Mouse (Mus musculus): ENCODE results near the gene Atg3. TPM values are rescaled to one million over a fixed set of nuclear protein-coding genes. Genes with fewer than 3 reads are reported as not detected.
A peak's percentile ranks its signal among the peaks of the same experiment; 100 is the strongest.

Atg3 gene
- total and polyA plus RNA-seq, 2 experiments from 2014 or later: 11.7 to 53.0 TPM

DNA sequence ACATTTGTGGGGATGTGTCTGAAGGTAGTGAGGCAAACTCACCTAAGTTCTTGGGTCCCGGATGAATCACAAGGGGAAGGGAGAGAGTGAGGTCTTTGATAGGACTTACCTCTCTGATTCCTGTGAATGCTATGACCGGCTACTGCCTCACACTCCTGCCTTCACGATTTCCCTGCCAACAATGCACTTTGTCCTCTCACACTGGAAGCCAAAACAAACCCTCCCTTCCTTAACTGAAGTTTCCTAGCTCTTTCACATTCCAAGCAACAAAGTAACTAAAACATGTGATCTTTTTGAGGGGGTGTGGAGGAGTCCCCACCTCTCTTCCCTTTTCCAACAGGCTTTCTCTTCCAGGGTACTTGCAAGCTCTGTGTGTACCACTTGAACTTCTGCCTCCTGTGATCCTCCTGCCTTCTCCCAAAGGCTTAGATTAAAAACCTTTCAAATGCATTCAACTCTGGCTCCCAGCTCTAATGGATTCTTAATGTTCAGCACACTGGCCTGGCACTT, 3.8 kb upstream of the Atg3 start:
- no peak for TF ChIP-seq CTCF (IDR thresholded peaks at IDR 0.05; ENCODE audit: low read depth)
- H3K27me3 ChIP-seq (ENCODE audit: insufficient read depth, low read length): no peaks in the 10 kb centered on the region
- H3K36me3 ChIP-seq (ENCODE audit: insufficient read depth, low read length): peaks cover 8% of the 10 kb centered on the region
- no peak for DNase-seq (ENCODE audit: low spot score)
- no peak overlapping the region for H3K4me3 ChIP-seq (ENCODE audit: low read length)
- no peak overlapping the region for H3K27ac ChIP-seq
- no peaks in the 10 kb centered on the region for H3K9me3 ChIP-seq (ENCODE audit: low read length)
- 0 out of 2 replicates have a peak, but pooled peaks cover 7% of the 10 kb centered on the region for H3K4me1 ChIP-seq (ENCODE audit: insufficient read depth, low read length)
- 85% methylated on average over 3 of the region's 3 CpGs for WGBS
- no peak for ATAC-seq
- H3K4me2 ChIP-seq (ENCODE audit: low read depth, low read length): no peak overlapping the region
- no peak overlapping the region for H3K9ac ChIP-seq (replicated peaks; ENCODE audit: low read length)

DNA sequence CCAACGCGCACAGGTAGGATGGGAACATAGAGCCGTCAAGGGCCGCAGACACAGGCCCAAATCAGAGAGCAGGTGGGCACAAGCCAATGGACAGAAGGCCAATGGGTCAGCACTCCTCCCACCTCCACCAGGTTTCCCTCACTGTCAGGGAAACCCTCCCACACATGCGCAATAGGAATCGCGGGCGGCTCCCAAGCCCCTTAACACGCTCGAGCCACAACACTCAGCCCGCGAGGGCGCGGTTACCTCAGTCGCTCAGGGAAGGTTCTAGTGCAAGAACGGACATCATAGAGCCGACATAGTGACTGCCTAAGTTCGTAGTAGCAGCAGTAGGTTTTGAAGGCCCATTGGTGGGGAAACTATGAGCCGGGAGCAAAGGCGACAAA, 456 bp upstream of the Atg3 start:
- Histone ChIP-seq H3K4me2 (ENCODE audit: low read depth, low read length) (peak overlapping the region; percentile 68), H3K4me1 (ENCODE audit: insufficient read depth, low read length) (peaks cover 11% of the 10 kb centered on the region; the same call in 1 of the 2 replicates), H3K36me3 (ENCODE audit: insufficient read depth, low read length) (no peaks in the 10 kb centered on the region), H3K27me3 (ENCODE audit: insufficient read depth, low read length) (no peaks in the 10 kb centered on the region), H3K9me3 (ENCODE audit: low read length) (no peaks in the 10 kb centered on the region), H3K4me3 (ENCODE audit: low read length) (peak overlapping the region; percentile 66), H3K9ac (replicated peaks; ENCODE audit: low read length) (peak overlapping the region; percentile 68), H3K27ac (peak overlapping the region; percentile 89)
- under 1% methylated on average over 20 of the region's 20 CpGs for WGBS
- ATAC-seq (peak; percentile 79), DNase-seq (ENCODE audit: low spot score) (peak; percentile 87)
- TF ChIP-seq CTCF (IDR thresholded peaks at IDR 0.05; ENCODE audit: low read depth): peak; percentile 30

DNA sequence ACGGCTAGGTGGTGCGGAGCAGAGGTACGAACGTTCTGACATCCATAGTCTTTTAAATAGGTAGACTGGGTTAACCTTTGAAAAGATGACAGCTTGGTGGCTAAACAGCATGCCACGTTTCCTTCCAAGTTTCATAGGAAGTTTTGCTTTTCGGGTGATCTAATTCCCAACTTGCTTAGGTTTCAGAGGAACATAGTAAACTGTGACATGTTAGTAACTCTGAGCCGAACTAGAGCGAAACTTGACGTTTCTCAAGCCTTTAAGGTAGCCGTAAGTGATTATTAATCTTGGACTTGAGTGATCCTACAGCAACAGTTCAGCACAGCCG, 768 bp downstream of the Atg3 start:
- H3K27me3 ChIP-seq (ENCODE audit: insufficient read depth, low read length): no peaks in the 10 kb centered on the region
- no peaks in the 10 kb centered on the region for H3K9me3 ChIP-seq (ENCODE audit: low read length)
- H3K36me3 ChIP-seq (ENCODE audit: insufficient read depth, low read length): no peaks in the 10 kb centered on the region
- no peak for ATAC-seq
- H3K27ac ChIP-seq: peak overlapping the region; percentile 89
- H3K9ac ChIP-seq (replicated peaks; ENCODE audit: low read length): peak overlapping the region; percentile 68
- H3K4me1 ChIP-seq (ENCODE audit: insufficient read depth, low read length): peaks cover 11% of the 10 kb centered on the region; the same call in 1 of the 2 replicates
- peak overlapping the region; percentile 66 for H3K4me3 ChIP-seq (ENCODE audit: low read length)
- peak overlapping the region; percentile 68 for H3K4me2 ChIP-seq (ENCODE audit: low read depth, low read length)
- DNase-seq (ENCODE audit: low spot score): peak; percentile 8
- no peak for TF ChIP-seq CTCF (IDR thresholded peaks at IDR 0.05; ENCODE audit: low read depth)
- 6% methylated on average over 11 of the region's 11 CpGs for WGBS

DNA sequence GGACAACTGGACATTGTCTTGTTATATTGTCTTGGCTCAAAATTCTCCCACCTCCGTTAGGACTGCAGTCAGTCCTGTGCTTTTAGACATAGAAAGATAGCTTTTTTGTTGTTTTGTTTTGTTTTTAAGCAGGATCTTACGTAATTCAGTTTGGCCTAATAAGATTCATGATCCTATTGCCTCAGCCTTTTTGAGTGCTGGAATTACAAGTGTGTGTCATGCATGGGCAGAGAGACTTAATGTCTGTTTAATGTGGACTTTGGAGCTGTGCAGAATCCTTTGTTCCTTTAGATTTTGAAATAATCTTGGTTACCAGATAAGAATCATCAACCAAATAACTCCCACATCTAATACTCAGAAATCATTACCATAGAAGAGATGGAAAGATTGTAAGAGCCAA, 20.0 kb downstream of the Atg3 start:
- no peak overlapping the region for H3K9ac ChIP-seq (replicated peaks; ENCODE audit: low read length)
- no peak for TF ChIP-seq CTCF (IDR thresholded peaks at IDR 0.05; ENCODE audit: low read depth)
- H3K27ac ChIP-seq: no peak overlapping the region
- H3K9me3 ChIP-seq (ENCODE audit: low read length): no peaks in the 10 kb centered on the region
- no peak for DNase-seq (ENCODE audit: low spot score)
- 96% methylated on average over 2 of the region's 2 CpGs for WGBS
- peaks cover 5% of the 10 kb centered on the region; the same call in 1 of the 2 replicates for H3K36me3 ChIP-seq (ENCODE audit: insufficient read depth, low read length)
- ATAC-seq: no peak
- H3K4me1 ChIP-seq (ENCODE audit: insufficient read depth, low read length): no peaks in the 10 kb centered on the region
- H3K27me3 ChIP-seq (ENCODE audit: insufficient read depth, low read length): no peaks in the 10 kb centered on the region
- H3K4me3 ChIP-seq (ENCODE audit: low read length): no peak overlapping the region
- H3K4me2 ChIP-seq (ENCODE audit: low read depth, low read length): no peak overlapping the region

DNA sequence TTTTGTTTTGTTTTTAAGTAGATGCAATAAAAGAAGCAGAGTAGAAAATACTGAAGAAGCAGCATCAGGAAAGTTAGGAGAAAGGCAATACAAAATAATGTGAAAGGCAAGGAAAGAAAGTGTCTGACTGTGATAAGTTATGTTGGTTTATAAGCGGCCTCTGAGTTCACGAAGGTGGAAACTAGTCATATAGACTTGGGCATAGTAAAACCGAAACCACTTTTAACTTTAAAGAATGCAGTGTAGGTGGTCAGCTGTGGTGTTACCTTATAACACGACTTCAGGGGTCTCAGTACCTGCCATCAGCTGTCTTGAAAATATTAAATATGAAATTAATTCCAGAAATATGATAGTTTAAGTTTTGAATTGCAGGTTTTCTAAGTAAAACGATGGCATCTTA, 23.2 kb downstream of the Atg3 start:
- no peak for TF ChIP-seq CTCF (IDR thresholded peaks at IDR 0.05; ENCODE audit: low read depth)
- peaks cover 6% of the 10 kb centered on the region; the same call in 1 of the 2 replicates for H3K36me3 ChIP-seq (ENCODE audit: insufficient read depth, low read length)
- no peak overlapping the region for H3K4me3 ChIP-seq (ENCODE audit: low read length)
- H3K4me2 ChIP-seq (ENCODE audit: low read depth, low read length): no peak overlapping the region
- H3K27ac ChIP-seq: no peak overlapping the region
- WGBS: 96% methylated on average over 5 of the region's 5 CpGs
- no peaks in the 10 kb centered on the region for H3K27me3 ChIP-seq (ENCODE audit: insufficient read depth, low read length)
- H3K4me1 ChIP-seq (ENCODE audit: insufficient read depth, low read length): no peaks in the 10 kb centered on the region
- H3K9me3 ChIP-seq (ENCODE audit: low read length): no peaks in the 10 kb centered on the region
- ATAC-seq (no peak), DNase-seq (ENCODE audit: low spot score) (no peak)
- no peak overlapping the region for H3K9ac ChIP-seq (replicated peaks; ENCODE audit: low read length)

DNA sequence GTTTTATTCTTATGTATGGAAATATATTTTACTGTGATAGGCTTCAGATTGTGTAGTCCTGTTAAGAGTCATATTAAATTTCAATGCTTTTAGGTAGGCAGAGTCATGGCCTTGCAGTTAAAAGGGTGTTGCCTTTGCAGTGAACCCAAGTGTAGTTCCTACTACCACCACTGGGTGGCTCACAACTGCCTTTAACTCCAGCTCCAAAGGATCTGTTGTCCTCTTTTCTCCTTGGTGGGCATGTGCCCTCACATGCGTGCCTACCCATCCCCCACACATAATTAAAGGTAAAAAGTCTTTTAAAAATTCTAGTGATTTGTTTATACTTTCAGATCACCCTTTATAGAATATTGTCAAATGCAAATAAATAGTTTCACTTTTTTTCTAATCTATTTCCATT, 34.0 kb downstream of the Atg3 start:
- Histone ChIP-seq H3K27me3 (ENCODE audit: insufficient read depth, low read length) (no peaks in the 10 kb centered on the region), H3K4me2 (ENCODE audit: low read depth, low read length) (no peak overlapping the region), H3K36me3 (ENCODE audit: insufficient read depth, low read length) (peaks cover 10% of the 10 kb centered on the region; the same call in 1 of the 2 replicates), H3K9ac (replicated peaks; ENCODE audit: low read length) (no peak overlapping the region), H3K4me3 (ENCODE audit: low read length) (no peak overlapping the region), H3K27ac (no peak overlapping the region), H3K9me3 (ENCODE audit: low read length) (no peaks in the 10 kb centered on the region), H3K4me1 (ENCODE audit: insufficient read depth, low read length) (no peaks in the 10 kb centered on the region)
- 0% methylated on average over 1 of the region's 1 CpGs for WGBS
- DNase-seq (ENCODE audit: low spot score) (peak; percentile 89), ATAC-seq (peak; percentile 87)
- peak; percentile 93 for TF ChIP-seq CTCF (IDR thresholded peaks at IDR 0.05; ENCODE audit: low read depth)

DNA sequence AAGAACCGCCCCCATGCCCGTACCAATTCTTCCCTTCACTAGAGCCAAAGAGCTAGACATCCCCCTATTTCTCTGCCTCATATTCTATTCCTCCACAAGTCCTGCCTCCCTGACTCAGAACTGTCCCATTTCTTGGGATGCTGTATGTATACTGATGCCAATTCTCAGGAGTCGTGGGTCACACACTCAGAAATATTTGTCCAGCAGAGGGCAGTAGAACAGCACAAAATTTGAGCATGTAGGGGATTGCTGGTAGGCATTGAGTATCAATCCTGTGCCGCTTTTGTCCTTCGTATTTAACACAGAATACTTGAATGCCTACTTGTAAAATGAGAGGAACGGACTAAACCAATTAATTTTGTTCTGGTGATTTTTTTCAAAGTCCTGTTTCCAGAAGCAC, 38.2 kb downstream of the Atg3 start:
- Histone ChIP-seq H3K4me2 (ENCODE audit: low read depth, low read length) (0 out of 2 replicates have a peak overlapping the region, but pooled peaks have one; percentile 21), H3K36me3 (ENCODE audit: insufficient read depth, low read length) (no peaks in the 10 kb centered on the region), H3K4me3 (ENCODE audit: low read length) (no peak overlapping the region), H3K9me3 (ENCODE audit: low read length) (no peaks in the 10 kb centered on the region), H3K4me1 (ENCODE audit: insufficient read depth, low read length) (no peaks in the 10 kb centered on the region), H3K27ac (no peak overlapping the region), H3K9ac (replicated peaks; ENCODE audit: low read length) (no peak overlapping the region), H3K27me3 (ENCODE audit: insufficient read depth, low read length) (no peaks in the 10 kb centered on the region)
- peak; percentile 90 for ATAC-seq
- WGBS: 31% methylated on average over 6 of the region's 6 CpGs
- peak; percentile 90 for TF ChIP-seq CTCF (IDR thresholded peaks at IDR 0.05; ENCODE audit: low read depth)
- DNase-seq (ENCODE audit: low spot score): peak; percentile 95
